Mouse (Mus musculus) forebrain, embryonic 12.5 days (tissue): ENCODE measurements around the gene Cdkl5. TPM values are rescaled to one million over a fixed set of nuclear protein-coding genes. Genes with fewer than 3 reads are reported as not detected.

Source experiments
- ATAC-seq: fragments of 200-750 bp; cut with Nextera tagmentation; 2 replicates; pipeline ENCODE4 v1.8.0; 2017; ENCODE audit warnings: moderate TSS enrichment; ENCODE audit not compliant: low FRiP score
- H3K27ac ChIP-seq: fragments of 300-500 bp; sonication (generic); 2 replicates; pipeline ENCODE4 v1.5.1; 2016; ENCODE audit warnings: mild to moderate bottlenecking
- H3K27me3 ChIP-seq: fragments of 300-500 bp; sonication (generic); 2 replicates; pipeline ENCODE4 v1.6.1; 2016; ENCODE audit warnings: mild to moderate bottlenecking
- H3K36me3 ChIP-seq: fragments of 300-500 bp; sonication (generic); replicated peaks from 2 replicates; pipeline ENCODE4 v1.6.1; 2016; ENCODE audit warnings: mild to moderate bottlenecking
- H3K4me1 ChIP-seq: fragments of 300-500 bp; sonication (generic); 2 replicates; pipeline ENCODE4 v1.6.1; 2016
- H3K4me2 ChIP-seq: fragments of 300-500 bp; sonication (generic); 2 replicates; pipeline ENCODE4 v1.6.1; 2016; ENCODE audit warnings: mild to moderate bottlenecking, moderate library complexity
- H3K4me3 ChIP-seq: fragments of 300-500 bp; sonication (generic); replicated peaks from 2 replicates; pipeline ENCODE4 v1.5.1; 2016; ENCODE audit warnings: mild to moderate bottlenecking
- H3K9ac ChIP-seq: fragments of 300-500 bp; sonication (generic); 2 replicates; pipeline ENCODE4 v1.6.1; 2016; ENCODE audit warnings: mild to moderate bottlenecking
- H3K9me3 ChIP-seq: fragments of 300-500 bp; sonication (generic); 2 replicates; pipeline ENCODE4 v1.6.1; 2016
- WGBS: fragments of 180-500 bp; shearing (Covaris S2); methylation state at CpG from one replicate; pipeline ENCODE4 v1.1.7; 2016; 5-methylcytosine and 5-hydroxymethylcytosine counted together
- polyA plus RNA-seq: library from polyadenylated mRNA; unstranded; fragments of >200 nt; fragmentation: Nextera tagmentation; extraction: Ambion mirVana; gene quantifications from 2 replicates; pipeline ENCODE4 v1.2.1, GENCODE M21; 2016

Cdkl5 gene
- 4.0 and 4.5 TPM in 2 replicates for polyA plus RNA-seq

DNA sequence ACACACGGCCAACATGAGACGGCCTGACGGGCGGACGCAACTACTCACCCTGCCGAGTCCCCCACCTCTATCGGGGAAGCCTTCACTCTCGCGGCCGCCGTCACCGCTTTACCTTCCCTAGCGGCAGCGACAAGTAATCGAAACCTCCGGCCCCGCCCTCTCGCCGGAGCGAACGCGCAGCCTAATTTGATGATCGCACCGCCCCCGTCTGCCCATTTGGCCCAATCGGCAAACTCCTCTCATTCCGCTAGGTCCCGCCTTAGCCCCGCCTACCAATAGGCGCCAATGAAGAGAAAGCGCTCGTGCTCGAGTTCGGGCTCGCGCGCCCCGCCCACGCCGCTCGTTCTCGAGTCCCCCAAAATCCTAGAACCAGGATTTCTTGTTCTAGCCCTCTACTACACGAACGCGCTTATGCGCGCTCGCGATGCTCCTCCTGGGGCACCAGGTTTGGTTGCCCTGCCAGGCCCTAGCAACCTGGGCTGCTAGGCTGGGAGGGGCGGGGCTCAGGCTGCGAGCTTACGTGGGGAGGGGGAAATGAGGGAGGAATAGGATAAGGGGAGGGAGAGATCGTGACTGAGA, at the start of gene Cdkl5:
TSS of gene Cdkl5 (minus strand) at position 162 of the 579 bp plus-strand sequence.
- peak within 1 kb of the TSS; percentile 87 for H3K27ac ChIP-seq
- no peaks in the 10 kb centered on the region for H3K9me3 ChIP-seq
- WGBS, result 20% methylated on average over 53 of the region's 53 CpGs
- ATAC-seq, result peak; percentile 93
- peak within 1 kb of the TSS; percentile 54 for H3K4me2 ChIP-seq
- H3K4me3 ChIP-seq, result peak within 1 kb of the TSS; percentile 62
- H3K27me3 ChIP-seq, result peaks cover 16% of the 10 kb centered on the region
- peak within 1 kb of the TSS; percentile 63 for H3K9ac ChIP-seq
- peaks cover 5% of the 10 kb centered on the region; the same call in 1 of the 2 replicates for H3K4me1 ChIP-seq
- no peaks in the 10 kb centered on the region for H3K36me3 ChIP-seq

DNA sequence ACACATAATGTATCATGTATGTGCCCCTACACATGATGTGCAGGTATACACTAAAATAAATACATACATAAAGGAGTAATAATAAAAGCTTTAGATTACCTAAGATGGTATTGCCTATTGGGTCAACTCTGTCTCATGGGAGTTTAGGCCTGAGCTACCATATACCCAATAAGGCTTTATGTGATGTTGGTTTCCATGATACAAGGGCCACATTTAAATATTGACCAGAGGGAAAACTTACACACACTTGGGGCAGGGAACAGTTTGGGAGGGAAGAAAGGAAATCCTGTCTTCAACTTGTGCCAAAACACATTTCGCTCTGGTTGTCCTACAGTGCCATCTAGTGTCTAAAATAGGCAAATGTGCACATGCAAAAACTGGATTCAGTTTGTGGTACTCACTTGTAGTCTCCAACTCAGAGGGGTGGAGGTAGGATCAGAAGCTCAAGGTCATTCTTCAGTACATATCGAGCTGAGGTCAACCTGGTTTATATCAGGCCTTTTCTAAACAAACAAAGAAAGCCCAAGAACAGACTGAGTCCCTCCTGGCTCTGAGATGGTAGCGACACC, 38.8 kb upstream of the Cdkl5 start:
- no peak overlapping the region for H3K4me3 ChIP-seq
- H3K4me2 ChIP-seq, result no peak overlapping the region
- peak; percentile 36; the same call in 1 of the 2 replicates for ATAC-seq
- no peaks in the 10 kb centered on the region for H3K9me3 ChIP-seq
- no peaks in the 10 kb centered on the region for H3K4me1 ChIP-seq
- H3K36me3 ChIP-seq, result no peaks in the 10 kb centered on the region
- WGBS, result 48% methylated on average over 3 of the region's 3 CpGs
- H3K9ac ChIP-seq, result no peak overlapping the region
- H3K27ac ChIP-seq, result no peak overlapping the region
- peaks cover 19% of the 10 kb centered on the region; the same call in 1 of the 2 replicates for H3K27me3 ChIP-seq

GRCm38 (mm10) chrX:161032423-161032822, 37.9 kb upstream of the Cdkl5 start:
- peaks cover 19% of the 10 kb centered on the region; the same call in 1 of the 2 replicates for H3K27me3 ChIP-seq
- no peak overlapping the region for H3K9ac ChIP-seq
- H3K4me2 ChIP-seq, result no peak overlapping the region
- no peak for ATAC-seq
- no peak overlapping the region for H3K27ac ChIP-seq
- WGBS, result 45% methylated on average over 2 of the region's 2 CpGs
- H3K9me3 ChIP-seq, result no peaks in the 10 kb centered on the region
- no peak overlapping the region for H3K4me3 ChIP-seq
- no peaks in the 10 kb centered on the region for H3K4me1 ChIP-seq
- H3K36me3 ChIP-seq, result no peaks in the 10 kb centered on the region

DNA sequence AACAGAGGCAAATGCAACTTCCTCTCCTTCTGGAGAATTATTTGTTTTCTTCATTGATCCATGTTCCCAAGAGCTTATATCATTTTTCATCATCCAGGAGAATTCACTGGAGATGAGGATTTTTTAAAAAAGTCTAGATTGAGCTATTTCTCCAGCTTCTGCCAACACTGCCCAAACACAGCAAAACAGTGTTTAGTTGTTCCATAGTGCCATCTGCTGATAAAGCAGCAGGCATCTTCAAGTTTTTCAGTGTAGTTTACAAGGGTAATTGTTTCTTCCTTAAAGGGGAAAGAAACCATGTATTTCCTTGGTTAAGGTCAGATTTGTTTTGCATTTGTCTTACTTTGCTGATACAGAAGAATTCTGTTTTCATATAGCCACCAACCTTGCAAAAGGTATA, 35.7 kb upstream of the Cdkl5 start:
- Histone ChIP-seq H3K9me3 (no peaks in the 10 kb centered on the region), H3K4me1 (no peaks in the 10 kb centered on the region), H3K27me3 (peaks cover 15% of the 10 kb centered on the region; the same call in 1 of the 2 replicates), H3K4me2 (no peak overlapping the region), H3K4me3 (no peak overlapping the region), H3K9ac (no peak overlapping the region), H3K27ac (no peak overlapping the region), H3K36me3 (no peaks in the 10 kb centered on the region)
- no peak for ATAC-seq

- Histone ChIP-seq H3K9me3 (no peaks in the 10 kb centered on the region), H3K27ac (no peak overlapping the region), H3K4me2 (no peak overlapping the region), H3K36me3 (no peaks in the 10 kb centered on the region), H3K9ac (no peak overlapping the region), H3K4me3 (no peak overlapping the region), H3K4me1 (no peaks in the 10 kb centered on the region), H3K27me3 (peaks cover 24% of the 10 kb centered on the region)
- 64% methylated on average over 2 of the region's 2 CpGs for WGBS
- ATAC-seq, result no peak
Observed at GRCm38 (mm10) chrX:161024475-161024874, 30.0 kb upstream of the Cdkl5 start.

- H3K9me3 ChIP-seq, result no peaks in the 10 kb centered on the region
- H3K36me3 ChIP-seq, result no peaks in the 10 kb centered on the region
- H3K9ac ChIP-seq, result no peak overlapping the region
- ATAC-seq, result no peak
- WGBS, result 85% methylated on average over 7 of the region's 7 CpGs
- H3K4me3 ChIP-seq, result no peak overlapping the region
- peaks cover 30% of the 10 kb centered on the region; the same call in 1 of the 2 replicates for H3K27me3 ChIP-seq
- H3K4me2 ChIP-seq, result no peak overlapping the region
- H3K4me1 ChIP-seq, result no peaks in the 10 kb centered on the region
- no peak overlapping the region for H3K27ac ChIP-seq
Observed at GRCm38 (mm10) chrX:161021548-161021947, 27.0 kb upstream of the Cdkl5 start.

- no peak overlapping the region for H3K27ac ChIP-seq
- H3K4me3 ChIP-seq, result no peak overlapping the region
- H3K4me1 ChIP-seq, result no peaks in the 10 kb centered on the region
- peaks cover 25% of the 10 kb centered on the region; the same call in 1 of the 2 replicates for H3K27me3 ChIP-seq
- H3K9ac ChIP-seq, result no peak overlapping the region
- H3K36me3 ChIP-seq, result no peaks in the 10 kb centered on the region
- 83% methylated on average over 1 of the region's 1 CpGs for WGBS
- H3K9me3 ChIP-seq, result no peaks in the 10 kb centered on the region
- H3K4me2 ChIP-seq, result no peak overlapping the region
- no peak for ATAC-seq
Observed at GRCm38 (mm10) chrX:161018179-161018578, 23.7 kb upstream of the Cdkl5 start.

DNA sequence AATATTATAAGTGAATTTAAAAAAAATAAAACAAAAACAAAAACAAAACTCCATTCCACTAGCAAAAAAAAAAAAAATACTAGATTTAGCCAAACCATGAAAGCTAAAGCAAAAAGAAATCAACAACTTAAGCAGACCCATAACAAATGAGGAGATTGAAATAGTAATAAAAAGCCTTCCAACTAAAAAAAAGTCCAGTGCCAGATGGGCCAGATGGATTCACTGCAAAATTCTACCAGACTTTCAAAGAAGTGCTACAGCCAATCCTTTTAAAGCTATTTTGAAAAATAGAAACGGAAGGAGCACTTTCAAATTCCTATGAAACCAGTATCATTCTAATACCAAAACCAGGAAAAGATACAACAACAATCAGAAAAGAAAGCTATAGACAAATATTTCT, 11.8 kb upstream of the Cdkl5 start:
- Histone ChIP-seq H3K4me1 (no peaks in the 10 kb centered on the region), H3K27ac (no peak overlapping the region), H3K4me2 (no peak overlapping the region), H3K9ac (no peak overlapping the region), H3K4me3 (no peak overlapping the region), H3K36me3 (no peaks in the 10 kb centered on the region), H3K9me3 (no peaks in the 10 kb centered on the region), H3K27me3 (peaks cover 30% of the 10 kb centered on the region)
- no peak for ATAC-seq
- 88% methylated on average over 1 of the region's 1 CpGs for WGBS

DNA sequence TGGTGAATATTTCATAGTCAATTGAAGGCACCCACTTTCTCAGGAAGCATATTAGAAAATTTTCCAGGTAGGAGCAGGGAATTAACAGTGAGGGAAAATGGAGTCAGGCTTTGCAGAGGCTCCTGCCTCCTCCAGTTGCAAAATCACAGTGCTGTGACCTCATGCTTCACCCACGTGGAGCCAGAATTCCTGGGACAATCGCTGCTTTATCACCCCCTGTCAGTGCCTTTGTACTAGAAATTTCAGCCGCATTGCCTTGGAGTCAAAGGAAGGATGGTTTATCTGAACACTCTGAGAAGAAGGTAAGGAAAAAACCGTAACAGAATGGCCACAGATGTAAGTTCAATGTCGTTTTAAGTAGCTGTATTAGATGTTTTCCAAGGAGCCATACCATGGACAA, 1.5 kb upstream of the Cdkl5 start:
- Histone ChIP-seq H3K9ac (no peak overlapping the region), H3K36me3 (no peaks in the 10 kb centered on the region), H3K4me2 (no peak overlapping the region), H3K27ac (no peak overlapping the region), H3K27me3 (peaks cover 27% of the 10 kb centered on the region), H3K4me1 (peaks cover 5% of the 10 kb centered on the region; the same call in 1 of the 2 replicates), H3K9me3 (no peaks in the 10 kb centered on the region), H3K4me3 (no peak overlapping the region)
- 17% methylated on average over 5 of the region's 5 CpGs for whole genome bisulfite sequencing
- no peak for ATAC-seq

DNA sequence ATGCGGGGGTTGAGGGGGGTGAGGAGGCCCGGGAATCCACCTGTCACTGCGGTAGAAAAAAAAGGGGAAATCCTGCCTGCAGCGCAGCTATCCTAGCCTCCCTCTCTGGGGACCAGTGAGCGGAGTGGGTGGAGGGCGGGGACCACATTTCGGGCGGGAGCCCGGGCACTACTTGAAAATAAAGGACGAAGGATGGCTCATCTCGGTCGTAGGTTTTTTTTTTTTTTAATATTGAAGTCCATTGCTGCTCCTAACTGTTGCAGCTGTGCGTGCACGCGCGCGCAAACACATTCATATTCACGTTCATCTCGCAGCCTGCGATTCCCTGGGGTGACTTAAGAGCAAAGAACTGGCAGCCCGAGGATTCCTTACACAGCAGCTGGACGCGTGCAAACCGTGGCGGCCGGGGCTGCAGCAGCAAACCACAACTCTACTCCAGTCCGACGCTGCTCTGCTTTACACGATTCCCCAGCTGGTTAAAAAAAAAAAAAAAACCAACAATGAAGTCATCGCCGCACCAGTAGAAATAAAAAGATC, 695 bp upstream of the Cdkl5 start:
- no peaks in the 10 kb centered on the region for H3K9me3 ChIP-seq
- H3K27ac ChIP-seq, result peak overlapping the region; percentile 85
- peak overlapping the region; percentile 62 for H3K4me3 ChIP-seq
- peak; percentile 52 for ATAC-seq
- H3K27me3 ChIP-seq, result peaks cover 19% of the 10 kb centered on the region
- H3K4me1 ChIP-seq, result peaks cover 5% of the 10 kb centered on the region; the same call in 1 of the 2 replicates
- H3K4me2 ChIP-seq, result peak overlapping the region; percentile 38
- 18% methylated on average over 31 of the region's 31 CpGs for WGBS
- H3K9ac ChIP-seq, result peak overlapping the region; percentile 44
- no peaks in the 10 kb centered on the region for H3K36me3 ChIP-seq

DNA sequence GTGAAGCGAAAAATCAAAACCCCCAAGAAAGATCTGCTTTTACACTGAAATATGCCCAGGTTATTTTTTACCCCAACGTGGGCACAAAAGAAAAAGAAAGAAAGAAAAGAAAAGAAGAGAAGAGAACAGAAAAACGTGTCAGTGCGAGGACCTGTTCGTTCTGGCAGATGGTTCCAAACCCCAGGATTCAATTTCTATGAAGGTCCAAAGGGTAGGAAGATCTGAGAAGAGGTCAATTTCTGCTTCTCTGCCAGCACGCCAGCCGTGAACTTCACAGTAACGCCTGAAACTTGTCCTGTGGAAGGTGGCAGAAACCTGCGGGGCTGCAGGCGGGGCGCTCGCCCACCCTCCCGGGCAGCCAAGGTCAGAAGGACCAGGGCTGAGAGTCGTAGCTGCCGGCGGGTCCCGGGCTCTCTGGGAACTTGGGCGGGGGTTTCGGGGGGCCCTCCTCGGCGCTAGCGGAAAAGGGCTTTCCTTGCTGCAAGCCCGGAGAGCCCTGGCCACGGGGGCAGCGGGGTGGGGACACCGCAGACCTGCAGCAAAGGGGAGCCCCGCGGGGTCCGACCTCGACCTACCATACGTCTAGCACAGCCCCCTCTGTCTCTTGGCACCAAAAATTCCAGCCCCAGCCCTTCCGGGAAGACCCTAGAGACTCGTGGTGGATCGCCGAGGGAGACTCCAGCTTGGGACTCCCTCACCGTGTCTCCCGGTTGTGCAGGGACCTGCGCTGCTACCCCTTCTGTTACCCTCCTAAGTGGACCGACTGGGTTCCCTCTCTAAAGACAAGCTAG, 560 bp downstream of the Cdkl5 start:
- no peaks in the 10 kb centered on the region for H3K9me3 ChIP-seq
- H3K36me3 ChIP-seq, result no peaks in the 10 kb centered on the region
- H3K4me1 ChIP-seq, result peaks cover 5% of the 10 kb centered on the region; the same call in 1 of the 2 replicates
- peak overlapping the region; percentile 63 for H3K9ac ChIP-seq
- peak overlapping the region; percentile 87 for H3K27ac ChIP-seq
- whole genome bisulfite sequencing, result 21% methylated on average over 39 of the region's 39 CpGs
- H3K4me2 ChIP-seq, result peak overlapping the region; percentile 54
- H3K4me3 ChIP-seq, result peak overlapping the region; percentile 62
- no peak; the same call in none of the 2 replicates for ATAC-seq
- H3K27me3 ChIP-seq, result peaks cover 16% of the 10 kb centered on the region

DNA sequence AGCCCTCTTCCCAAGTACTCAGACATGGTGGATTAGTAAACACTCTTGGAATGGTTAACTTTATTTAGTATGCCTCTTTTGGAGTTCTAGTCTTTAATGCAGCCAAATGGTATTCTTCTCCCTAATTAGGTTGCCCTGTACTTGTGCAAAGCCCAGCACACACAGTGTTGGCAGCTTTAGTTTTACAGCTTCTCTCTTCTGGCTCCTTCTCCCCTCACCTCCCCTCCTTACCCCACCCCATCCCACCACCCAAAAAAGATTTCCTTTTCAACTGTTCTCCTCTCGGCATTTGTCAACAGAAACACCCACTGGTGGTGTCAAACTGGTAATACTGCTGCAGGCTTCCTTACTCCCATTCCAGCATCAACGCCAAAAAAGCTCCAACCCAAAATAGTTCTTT, 1.8 kb downstream of the Cdkl5 start:
- ATAC-seq, result no peak
- WGBS, result 27% methylated on average over 2 of the region's 2 CpGs
- Histone ChIP-seq H3K4me2 (peak overlapping the region; percentile 54), H3K9ac (no peak overlapping the region), H3K27me3 (peaks cover 10% of the 10 kb centered on the region), H3K9me3 (no peaks in the 10 kb centered on the region), H3K27ac (no peak overlapping the region), H3K36me3 (no peaks in the 10 kb centered on the region), H3K4me1 (peaks cover 5% of the 10 kb centered on the region; the same call in 1 of the 2 replicates), H3K4me3 (peak overlapping the region; percentile 62)
